Mouse (Mus musculus) neutrophil, adult 5-6 weeks (primary cell): Measurements from ENCODE around the gene Actl7a. TPM values are rescaled to one million over a fixed set of nuclear protein-coding genes. Genes with fewer than 3 reads are reported as not detected.

ENCODE experiments used
- ATAC-seq: fragments of 151-379, 151-347 bp; 2 replicates; pipeline ENCODE4 v1.8.0; 2017; ENCODE audit warnings: mild to moderate bottlenecking, moderate TSS enrichment; ENCODE audit not compliant: insufficient number of reproducible peaks, poor library complexity, low FRiP score, severe bottlenecking; ENCODE audit errors: extremely low read depth
- total RNA-seq: library from RNA; stranded (forward); fragments of 200-1000 nt; gene quantifications from 2 replicates; pipeline ENCODE4 v1.2.3, GENCODE M21; 2017

Gene Actl7a
- not detected in 2 replicates for total RNA-seq

DNA sequence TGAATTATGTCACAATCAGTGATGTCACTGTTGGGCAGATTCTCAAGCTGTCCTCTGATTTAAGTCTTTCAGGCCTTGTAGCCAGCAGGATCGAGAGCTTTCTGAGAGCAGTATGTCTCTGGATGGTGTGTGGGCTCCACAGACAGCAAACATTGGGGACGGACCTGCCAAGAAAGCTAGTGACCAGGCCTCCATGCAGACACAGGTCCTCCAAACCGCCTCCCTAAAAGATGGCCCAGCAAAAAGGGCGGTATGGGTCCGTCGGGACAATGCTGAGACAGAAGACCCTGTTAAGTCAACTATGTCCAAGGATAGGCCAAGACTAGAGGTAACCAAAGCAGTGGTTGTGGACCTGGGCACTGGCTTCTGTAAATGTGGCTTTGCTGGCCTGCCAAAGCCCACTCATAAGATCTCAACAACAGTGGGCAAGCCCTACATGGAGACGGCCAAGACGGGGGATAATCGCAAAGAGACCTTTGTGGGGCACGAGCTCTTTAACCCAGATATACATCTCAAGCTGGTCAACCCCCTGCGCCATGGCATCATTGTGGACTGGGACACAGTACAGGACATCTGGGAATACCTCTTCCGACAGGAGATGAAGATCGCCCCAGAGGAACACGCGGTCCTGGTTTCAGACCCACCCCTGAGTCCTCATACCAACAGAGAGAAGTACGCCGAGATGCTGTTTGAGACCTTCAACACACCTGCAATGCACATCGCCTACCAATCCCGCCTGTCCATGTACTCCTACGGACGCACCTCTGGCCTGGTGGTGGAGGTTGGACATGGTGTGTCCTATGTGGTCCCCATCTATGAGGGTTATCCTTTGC is at the start of gene Actl7a:
Gene Actl7a (plus strand): TSS at position 51 of the 833 bp plus-strand sequence.
- no peak for ATAC-seq

DNA sequence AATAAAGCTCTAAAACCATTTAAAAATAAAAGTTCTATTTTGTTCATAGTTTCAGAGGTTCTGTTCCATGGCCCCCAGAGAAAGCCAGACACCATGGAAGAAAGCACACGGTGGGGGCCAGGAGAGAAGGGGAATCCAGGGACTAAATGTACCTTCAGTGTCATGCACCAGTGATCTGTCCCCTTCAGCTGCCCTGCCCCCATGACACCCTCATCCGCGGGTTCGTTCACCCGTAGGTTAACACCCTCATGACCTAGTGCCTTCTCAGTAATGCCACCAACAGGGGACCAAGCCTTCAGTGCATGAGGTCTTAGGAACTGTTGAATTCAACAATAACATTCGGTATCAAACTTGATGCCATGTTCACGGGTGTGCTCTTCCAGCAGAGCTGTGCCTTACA is 46.8 kb upstream of the Actl7a start:
- ATAC-seq = no peak

DNA sequence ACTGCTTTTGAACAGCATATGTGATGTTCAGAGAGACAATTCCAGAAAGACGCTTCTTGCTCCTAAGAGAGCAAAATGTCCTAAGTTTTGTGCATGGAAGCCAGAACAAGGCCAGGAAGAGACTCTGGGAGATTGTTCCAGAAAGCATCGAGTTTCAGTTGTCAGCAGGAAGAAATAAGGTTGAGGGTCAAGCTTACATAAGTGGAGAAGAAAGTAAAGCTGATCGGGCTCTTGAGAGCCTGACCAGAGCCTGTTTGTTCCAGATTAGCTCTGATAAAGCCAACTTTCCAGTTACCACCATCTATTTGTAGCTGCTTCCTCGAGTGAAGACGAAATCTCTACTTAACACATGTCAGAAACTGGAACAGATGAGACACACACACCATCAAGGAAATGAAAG is 44.5 kb upstream of the Actl7a start:
- no peak for ATAC-seq

DNA sequence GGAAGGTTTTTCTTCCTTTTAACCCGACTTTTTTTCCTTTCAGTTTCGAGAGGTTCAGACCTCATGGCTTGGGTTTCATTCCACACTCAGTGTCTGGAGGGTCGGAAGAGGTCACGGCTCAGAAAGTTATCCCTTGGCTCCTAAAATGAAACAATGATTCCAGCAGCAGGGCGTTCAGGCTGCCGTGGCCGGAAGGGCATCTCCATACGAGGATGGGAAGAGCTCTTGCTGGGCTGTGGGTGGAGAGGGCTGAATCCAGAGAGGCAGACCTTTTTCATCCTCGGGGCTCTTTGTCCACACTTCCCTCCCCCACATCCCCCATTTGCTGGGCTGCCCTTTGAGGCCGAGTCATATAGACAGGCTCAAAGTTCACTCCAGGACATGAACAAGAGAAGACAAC is 41.0 kb upstream of the Actl7a start:
- no peak for ATAC-seq

DNA sequence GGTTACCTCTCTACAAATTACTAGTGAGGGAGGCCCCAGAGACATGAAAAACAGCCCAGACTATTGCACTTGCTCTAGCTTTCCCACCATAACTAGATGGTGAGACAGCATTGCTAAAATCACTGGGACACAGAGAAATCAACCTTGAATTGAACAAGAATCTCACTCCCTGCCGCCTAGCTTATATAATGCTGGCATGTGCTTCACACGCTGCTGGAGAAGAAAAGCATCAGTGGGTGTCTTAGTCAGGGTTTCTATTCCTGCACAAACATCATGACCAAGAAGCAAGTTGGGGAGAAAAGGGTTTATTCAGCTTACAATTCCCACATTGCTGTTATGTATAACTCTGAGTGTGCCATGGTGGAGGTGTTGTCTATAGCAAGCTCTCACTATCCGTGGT is 30.1 kb upstream of the Actl7a start:
- no peak for ATAC-seq

DNA sequence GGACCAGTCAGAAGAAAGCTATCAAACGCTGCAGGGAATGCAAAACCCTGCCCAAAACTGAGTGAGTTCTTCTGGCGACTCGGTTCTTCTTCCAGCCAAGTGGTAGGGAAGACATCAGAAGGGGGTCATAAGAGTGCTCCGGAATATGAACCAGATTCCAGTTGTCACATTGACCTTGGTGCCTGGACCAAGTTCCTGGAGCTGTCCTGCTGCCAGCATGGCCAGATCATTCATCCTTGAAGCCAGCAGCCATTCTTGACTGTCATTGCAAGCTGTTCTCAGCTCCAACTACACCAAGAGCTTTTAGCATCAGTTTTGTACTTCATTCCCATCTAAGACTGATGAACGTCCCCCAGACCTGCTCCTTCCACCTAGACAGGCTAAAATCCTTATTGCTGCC is 26.4 kb upstream of the Actl7a start:
- no peak for ATAC-seq

DNA sequence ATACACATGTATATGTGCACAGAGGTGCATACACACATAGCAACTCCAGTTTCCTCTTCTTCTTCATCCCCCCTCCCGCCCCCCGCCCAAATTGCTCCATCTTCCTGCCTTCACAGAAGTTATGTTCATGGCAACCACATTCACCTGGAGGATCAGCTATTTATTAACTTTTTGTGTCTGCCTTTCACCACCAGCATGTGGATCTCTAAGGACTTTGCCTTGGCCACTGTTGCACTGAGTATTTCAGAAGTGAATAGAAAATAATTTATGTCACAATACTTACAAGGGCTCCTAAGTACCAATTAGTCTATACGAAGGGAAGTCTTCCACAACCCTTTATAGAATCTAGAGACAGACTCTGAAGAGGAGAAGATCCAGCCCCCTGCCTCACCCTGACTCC is 25.3 kb upstream of the Actl7a start:
- ATAC-seq = no peak

DNA sequence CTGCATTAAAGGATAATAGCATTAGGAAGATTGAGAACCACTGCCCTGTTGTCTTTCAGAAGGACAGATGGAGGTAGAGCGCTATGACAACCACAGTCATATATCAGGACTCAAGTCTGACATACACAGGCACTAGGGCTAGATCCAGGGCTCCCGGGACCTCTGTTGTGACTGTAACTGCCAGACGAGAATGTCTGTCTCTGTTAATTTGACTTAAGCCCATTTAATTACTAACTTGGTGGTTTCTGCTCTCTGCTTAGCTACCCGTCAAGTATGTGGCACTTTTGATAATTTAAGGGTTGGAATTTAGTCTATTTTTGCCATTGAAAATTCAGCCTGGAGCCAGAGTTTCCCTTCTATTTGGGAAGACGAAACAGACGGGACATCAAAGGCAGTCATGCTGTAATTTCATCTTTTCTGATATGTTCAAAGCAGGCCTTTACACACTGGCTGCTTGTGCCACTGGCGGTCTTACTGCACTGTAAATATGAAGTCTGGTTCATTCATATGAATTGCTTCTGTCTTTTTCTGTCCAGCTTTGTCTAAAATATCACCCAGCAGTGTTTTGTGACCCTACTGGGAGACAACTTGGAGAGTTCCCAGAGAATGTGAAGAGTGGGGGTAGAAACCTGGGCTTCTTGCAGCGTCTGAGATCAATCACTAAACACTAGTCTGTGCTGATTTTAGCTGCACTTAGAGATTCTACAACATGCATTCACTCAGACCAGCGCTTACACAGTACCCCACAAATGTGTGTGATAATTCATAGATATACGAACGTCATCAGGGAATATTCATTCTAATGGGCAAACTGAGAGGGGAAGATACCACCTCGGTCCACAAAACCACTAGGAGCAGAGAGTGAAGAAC is 24.4 kb upstream of the Actl7a start:
- no peak for ATAC-seq

DNA sequence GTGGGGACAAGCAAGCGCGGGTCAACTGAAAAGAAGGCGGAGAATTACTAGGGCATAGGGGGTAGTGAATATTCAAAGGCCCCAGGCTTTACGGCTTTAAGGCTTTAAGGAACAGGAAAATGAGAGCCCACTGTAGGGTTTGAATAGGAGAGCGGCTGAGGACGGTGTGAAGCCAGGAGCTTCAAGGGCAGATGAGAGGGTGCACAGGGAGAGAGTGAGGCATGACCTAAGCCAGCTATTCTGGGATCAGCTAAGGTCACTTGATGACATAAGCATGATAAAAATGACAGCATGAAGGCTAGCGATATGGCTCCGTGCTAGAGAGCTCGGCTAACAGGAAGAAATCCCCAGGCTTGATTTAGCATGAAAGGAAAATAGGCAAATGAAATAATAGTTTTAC is 23.8 kb upstream of the Actl7a start:
- ATAC-seq = no peak

DNA sequence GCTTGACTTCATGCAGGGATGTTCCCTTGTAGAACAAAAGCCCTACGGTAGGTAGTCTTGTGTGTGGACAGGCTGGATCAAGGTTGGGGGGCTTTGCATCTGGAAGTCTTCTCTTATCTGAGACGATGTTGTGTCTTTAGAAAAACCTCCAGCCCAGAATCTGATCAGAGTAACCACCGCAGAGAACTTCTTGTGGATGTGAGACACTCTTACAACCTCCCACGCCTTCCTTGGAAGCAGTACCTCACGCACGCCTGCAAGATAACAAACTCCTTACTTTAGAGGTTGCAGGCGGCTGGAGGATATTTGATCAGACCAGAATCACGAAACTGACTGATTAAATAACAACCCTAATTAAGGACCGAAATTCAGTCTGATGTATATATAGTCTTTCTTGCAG is 22.8 kb upstream of the Actl7a start:
- no peak for ATAC-seq

DNA sequence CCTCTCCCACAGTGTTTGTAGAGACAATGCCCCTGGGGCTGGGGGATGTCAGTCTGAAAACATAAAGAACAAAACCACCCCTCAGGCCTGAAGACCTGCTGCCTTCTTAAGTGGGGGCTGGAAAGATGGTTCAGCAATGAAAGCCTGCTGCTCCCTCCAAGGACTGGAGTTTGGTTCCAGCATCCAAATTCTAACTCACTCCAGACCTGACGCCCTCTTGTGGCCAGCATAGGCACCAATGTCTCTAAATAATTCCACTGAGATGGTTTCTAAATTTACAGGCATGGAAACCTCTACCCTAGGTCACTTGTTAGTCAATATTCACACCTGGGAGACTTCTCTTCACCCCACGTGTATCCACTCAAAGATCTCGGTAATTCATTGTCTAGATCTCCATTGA is 21.7 kb upstream of the Actl7a start:
- ATAC-seq = no peak

DNA sequence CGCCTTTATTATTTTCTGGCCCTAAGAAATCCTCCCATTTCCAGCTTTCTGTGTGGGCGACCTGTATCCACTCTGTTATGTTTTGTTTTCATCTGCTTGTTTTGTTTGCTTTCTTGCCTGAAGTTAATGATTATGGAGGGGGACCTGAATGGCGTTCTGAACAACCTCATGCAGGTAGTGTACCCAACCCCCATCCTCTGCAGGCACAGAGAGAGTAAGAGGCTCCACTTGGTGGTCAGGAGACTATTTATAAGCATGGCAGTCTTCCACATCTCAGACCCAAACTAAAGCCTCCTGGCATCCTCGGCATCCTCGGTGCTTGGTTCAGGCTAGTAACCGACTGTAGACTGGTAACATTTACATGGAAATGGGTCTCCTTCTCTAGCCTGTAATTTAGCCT is 20.9 kb upstream of the Actl7a start:
- no peak for ATAC-seq

DNA sequence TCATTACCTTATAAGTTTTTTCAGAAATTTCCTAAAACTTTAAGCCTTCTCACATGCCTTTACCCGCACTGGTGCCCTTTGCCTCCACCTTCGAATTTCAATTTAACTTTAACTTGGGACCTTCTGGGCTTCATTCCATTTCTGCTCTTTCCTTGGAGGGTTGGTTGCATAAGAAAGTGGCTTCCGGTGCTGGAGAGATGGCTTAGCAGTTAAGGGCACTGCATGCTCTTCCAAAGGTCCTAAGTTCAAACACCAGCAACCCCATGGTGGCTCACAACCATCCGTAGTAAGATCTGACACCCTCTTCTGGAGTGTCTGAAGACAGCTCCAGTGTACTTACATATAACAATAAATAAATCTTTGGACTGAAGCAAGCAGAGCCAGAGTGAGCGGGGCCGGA is 20.0 kb upstream of the Actl7a start:
- no peak for ATAC-seq

DNA sequence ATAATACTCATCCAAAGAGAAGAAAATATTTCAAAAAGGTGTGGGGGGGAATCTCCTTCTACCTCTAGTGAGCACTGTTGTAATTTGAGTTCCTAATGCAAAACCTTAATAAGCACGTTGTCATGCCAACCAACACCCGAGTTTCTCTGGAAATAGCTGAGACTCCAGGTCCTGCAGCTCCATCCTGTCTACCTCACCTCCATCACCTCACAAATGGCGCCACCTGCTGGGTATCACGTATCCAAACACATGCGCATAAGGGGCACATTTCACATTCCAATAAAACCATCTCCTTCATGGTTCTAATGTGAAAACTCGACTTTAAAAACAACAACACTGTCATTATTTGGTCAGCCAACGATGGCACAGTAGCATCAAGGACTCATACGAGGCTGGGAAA is 17.4 kb upstream of the Actl7a start:
- ATAC-seq = no peak

DNA sequence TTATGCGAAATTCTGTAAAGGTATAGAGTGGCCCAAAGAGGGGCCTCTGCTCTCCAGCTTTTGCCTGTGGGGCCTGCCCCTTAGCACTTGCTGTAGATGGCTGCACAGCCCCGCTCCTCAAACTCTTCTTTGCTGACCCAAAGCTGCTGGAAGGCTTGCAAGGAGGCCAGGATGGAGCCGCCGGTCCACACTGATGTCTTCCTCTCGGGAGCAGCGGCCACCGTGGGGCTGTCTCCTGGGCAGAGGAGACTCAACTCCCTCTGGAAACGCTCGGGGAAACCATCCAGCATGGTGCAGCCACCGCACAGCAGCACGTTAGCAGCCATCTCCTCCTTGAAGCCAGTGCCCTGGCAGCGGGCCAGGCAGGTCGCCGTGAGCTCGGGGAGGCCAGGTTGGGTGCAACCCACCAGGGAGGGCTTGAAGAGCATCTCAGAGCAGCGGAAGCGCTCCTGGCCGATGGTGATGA is 3.2 kb upstream of the Actl7a start, which contains the start of gene Gm26657:
Gene Gm26657 (plus strand): TSS at position 51 of the 466 bp plus-strand sequence.
- ATAC-seq = no peak

DNA sequence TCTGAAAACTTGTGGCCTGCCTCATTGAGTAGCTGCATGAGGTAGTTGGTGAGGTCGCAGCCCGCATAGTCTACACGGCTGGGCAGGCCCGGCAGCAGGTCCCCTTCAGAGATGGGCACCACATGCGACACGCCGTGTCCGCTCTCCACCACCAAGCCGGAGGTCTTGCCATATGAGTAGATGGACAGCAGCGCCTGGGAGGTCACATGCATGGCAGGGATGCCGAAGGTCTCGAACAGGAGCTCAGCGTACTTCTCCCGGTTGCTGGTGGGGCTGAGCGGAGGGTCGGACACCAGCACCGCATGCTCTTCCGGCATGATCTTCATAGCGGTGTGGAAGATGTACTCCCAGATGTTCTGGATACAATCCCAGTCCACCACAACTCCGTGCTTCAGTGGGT is 2.6 kb upstream of the Actl7a start:
- no peak for ATAC-seq

DNA sequence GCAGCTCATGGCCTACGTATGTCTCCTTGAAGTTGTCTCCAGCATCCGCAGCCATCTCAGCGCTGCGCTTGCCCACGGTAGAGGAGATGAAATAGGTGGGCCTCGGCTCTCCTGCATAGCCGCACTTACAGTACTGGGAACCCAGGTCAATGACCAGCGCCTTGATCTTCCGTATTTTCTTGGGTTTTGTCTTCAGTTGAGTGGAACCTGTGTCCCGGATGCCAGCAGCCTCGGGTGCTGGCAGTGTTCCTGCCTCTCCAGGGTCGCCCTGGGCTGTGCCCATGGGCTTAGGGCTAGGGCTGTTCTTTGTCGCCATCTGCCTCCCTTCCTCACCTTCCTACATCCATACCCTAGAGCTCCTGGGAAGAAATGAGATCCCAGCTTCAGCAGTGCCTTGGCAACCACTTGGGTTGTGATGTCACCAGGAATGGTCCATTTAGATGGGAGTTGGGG is 2.1 kb upstream of the Actl7a start, which contains the start of gene Actl7b:
Gene Actl7b (minus strand): TSS at position 403 of the 453 bp plus-strand sequence.
- ATAC-seq = no peak

DNA sequence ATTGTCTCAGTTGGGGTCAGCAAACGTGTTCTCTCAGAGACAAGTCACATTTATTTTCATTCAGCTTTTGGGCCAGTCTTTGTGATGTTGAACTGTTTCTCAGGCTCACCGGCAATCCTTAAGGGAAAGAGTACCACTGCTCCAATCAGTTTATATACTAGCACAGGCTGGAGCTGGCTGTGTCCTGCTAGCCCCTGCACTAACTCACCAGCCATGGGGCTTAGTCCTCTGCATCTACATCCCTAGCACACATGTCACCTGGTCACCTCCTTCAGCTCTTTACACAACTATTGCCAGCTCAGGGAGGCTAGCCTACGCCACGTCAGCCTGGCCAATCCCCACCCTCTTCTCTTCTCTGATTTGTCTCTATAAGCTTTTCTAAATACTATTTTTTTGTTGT is 515 bp upstream of the Actl7a start:
- no peak for ATAC-seq

DNA sequence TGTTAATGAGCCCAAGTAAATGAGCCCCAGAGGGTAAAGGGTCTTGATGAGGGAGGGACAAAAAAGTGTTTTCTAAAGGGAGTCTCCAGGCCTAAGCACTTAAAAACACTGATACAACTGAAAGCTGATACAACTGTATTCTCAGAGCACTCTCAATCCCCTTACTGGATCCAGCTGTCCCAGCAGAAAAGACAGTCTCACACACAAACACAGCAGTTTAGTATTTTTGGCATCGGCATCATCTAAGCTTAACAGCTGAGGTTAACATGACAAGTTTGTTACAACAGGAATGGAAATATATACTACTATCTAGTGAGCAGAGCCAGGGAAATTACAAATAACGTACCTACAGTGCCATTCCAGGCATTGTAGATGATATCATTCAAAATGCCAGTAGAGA is 3.1 kb downstream of the Actl7a start:
- ATAC-seq = no peak

DNA sequence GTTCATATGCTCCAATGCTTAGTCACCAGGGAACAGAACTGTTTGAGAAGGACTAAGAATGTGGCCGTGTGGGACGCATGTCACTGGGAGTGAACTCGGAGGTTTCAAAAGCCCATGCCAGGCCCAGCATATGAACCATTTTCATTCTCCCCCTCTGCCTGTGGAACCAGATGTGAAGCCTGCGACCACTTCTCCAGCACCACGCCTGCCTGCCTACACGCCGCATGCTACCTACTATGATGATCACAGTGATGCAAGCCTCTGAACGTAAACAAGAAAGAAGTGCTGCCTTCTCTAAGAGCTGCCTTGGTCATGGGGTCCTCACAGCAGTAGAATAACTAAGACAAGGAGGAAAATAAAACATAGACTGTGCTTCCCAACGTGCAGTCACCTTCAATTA is 4.2 kb downstream of the Actl7a start:
- ATAC-seq = no peak
